Mouse (Mus musculus) CH12F3 (cell line): Measurements from ENCODE around the gene Bcas3.

Experiments
- in situ Hi-C: fragments of 300-500 bp; cut with MboI; formaldehyde crosslinking; loops from 2 replicates; pipeline ENCODE4 v1.14.3; 2020; ENCODE audit warnings: low sequenced_read_pairs

Bcas3 gene

DNA sequence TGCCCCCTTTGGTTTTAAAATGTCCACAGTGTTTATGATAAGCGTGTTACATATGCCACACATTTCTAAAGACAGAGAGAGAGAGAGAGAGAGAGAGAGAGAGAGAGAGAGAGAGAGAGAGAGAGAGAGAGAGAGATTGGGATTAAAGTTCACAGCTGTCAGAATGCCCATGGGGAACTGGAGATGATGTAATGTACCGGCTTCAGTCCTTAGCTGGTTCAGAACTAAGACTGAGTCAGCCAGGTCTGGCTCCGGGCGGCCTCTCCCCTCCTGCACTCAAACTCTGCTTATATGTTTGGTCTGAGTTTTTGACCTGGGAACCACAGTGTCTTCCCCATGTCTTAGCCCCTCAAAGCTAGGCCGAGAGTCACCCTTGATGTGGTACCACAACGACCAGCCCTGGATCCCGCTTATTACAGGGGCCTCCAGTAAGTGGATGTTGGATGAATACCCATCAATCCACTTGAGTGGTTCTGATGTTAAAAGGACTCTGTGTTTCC lies 423.9 kb downstream of the Bcas3 start:
- in situ Hi-C loops: no loop called here

DNA sequence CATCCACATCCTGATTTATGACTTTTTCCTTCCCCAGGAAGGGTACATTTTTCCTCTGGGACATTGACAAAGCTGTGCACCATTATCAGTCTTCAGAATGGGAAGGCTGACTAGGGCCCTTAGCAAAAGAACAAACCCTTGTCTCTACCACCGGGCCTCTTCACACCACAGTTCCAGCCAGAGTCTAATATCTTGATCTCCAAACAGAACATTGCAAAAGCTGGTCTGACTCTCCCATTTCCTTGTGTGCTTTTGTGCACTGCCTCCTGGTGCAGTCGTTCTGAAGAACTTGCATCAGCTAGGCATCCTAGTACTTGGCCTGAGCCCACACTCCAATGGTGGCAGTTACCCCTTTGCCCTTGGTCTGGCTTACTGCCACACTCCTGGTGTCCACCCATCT lies 425.0 kb downstream of the Bcas3 start:
- in situ Hi-C loops: no loop called here

DNA sequence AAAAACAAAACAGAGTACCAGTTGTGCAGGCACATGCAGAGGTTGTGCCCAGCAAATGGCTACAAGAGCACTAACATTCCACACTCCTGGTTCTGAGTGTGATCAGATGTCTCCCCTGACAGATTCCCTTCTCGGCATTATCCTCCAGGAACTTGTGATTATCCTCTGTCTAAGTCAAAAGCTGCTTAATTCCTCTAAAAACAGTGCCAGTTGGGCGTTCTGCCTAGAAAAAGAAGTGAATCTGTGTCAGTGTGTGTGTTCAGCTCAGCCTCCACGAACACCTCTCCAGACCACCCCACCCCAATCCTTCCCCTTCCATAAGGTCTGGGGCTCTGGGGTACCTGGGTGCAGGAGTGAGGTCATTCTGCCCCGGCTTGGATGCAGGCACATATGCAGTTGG lies 427.3 kb downstream of the Bcas3 start:
- in situ Hi-C loops: no loop called here

DNA sequence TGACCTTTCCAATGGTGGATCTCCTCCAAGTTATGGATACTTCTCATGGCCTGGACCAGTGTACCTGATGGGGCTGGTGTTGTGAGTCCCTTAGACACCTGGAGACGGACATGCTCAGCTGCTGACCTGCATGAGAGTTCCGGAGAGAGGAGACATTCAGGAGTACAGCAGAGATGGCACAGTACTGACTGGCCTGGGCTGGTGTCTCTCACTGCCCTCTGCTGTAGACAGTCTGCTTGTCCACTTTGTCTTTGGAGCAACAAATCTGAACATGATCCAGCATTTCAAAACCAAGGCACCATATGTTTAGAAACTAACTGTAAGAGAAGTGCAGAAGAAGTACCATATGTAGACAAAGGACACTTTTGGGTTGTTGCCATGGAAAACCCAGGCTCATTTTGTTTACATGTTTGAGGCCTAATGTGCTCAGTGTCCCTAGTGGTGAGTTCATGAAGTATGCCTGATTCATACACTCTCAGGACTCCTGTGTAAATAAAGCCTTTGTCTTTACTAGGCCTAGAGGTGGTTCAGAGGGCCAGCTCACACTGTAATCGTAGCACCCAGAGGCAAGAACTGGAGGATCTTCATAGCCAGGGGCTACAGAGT lies 433.2 kb downstream of the Bcas3 start:
- in situ Hi-C loops: no loop called here

DNA sequence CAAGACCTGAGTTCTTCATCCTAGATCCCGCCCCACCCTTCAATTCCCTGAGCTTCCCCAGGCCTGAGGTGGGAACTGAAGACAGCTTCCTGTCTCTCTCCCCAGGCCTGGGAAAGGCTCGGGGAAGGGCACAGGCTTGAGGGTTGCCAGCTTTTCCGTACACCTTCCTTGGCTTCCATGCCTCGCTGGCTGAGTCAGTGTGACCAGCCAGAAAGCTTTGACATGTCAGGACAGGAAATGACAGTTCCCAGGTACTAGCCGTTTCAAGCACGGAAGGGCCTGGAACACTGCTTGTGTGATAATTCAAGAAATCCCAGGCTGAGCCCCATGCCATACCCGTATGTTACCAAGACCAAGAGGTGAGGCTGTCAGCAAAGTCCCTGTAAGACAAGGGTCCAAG lies 436.8 kb downstream of the Bcas3 start:
- in situ Hi-C loops: no loop called here

DNA sequence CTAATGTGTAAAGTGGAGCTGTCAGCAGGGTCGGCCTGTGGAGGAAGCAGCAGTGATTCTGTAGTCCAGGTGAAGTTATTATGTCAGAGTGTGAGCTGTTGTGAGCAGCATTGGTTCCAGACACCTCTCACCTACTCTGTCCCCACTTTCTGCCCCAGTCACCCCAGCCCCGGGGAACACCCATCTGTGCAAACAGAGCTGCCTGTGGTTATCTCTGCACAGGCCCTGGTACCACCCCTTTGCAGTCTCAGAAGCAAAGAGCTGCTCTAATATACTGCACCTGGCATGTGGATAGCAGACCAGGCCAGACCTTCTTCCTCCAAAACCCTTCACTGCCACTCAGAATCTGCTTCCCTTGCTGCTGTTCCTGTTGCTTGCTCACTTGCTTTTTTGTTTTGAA lies 437.3 kb downstream of the Bcas3 start:
- in situ Hi-C loops: no loop called here

DNA sequence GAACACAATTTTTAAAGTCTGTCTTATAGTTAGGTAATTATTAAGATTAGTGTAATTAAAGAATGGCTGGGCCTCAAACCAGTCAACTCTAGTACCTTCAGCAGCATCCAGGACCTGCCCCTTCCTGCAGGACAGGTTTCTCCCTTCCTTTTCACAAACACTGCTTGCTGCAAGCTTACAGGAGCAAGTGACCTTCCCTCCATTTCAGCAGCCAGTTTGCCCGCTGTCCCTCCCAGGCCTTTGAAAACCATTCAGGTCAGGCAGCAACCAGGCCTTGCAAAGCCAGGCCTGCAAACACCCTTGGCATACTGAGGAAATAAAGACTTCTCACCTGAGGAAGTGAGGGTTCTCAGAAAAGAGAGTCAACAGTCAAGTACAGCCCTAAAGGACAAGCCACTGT lies 438.2 kb downstream of the Bcas3 start:
- in situ Hi-C loops: no loop called here

DNA sequence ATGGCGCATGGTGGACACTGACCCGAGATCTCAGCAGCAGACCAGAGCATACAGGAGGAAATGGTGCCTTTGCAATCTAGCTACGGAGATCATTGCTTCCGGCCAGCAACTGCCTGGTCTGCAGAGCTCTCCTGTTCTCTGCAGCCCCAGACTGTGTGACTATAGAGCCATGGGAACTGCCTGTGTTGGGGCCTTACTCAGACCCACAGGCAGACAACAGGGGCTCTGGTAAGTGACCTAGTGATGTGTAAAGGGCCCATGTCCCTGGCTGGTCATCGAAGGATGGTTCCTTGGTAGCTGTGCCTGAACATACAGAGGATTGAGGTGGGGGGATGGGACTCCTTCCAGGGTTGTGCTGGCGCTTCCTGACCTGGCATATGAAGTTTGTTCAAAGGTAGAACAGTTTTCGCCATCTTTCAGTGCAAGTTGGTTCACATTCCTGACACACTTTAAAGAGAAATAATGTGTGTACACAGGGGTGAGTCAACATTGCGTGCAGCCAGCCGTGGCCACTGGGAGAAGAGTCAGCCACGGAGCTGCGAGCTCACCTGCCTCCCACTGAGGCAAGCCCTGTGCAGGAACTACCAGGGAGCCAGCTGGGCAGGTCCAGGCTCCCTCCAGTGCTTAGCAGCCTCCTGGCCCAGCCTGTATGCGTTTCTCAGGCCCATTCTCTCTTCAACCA lies 439.7 kb downstream of the Bcas3 start:
- in situ Hi-C loops: no loop called here

DNA sequence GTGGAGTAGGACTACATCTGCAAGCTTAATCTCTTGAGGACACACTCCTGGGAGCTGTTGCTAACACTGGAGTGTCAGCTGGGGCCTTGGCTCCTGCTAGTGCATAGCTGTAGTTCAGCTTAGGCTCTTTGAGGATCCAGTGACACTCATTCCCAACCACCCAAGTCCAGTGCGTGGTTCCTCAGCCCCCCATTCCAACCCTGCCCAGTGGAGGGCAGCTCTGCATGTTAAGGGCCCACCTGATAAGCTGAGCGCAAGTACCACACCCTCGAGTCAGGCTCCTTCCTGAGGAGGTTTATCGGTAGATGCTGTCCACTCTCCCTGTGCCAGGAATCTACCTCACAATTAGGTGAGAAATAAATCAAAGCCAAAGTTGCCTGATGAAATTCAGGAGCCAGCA lies 446.5 kb downstream of the Bcas3 start:
- in situ Hi-C loops: no loop called here

DNA sequence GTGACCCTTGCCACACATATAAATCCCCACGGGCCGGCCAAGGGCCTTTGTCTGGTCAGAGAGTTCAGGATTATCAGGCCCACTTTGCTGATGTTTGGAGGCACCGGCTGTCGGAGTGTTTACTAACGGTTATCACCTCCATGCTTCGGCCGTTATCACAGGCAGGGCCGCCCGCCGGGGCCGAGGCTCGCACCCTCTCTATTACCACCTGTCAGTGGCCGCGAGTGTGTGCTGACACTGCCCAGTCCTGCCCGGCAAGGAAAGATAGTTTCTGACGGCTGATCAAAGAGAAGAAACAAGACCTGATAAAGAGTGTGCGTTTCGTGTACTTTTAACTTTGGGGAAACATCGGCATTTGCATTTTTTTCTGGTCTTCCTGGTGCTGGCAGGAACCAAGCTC lies 446.9 kb downstream of the Bcas3 start:
- in situ Hi-C loops: no loop called here

DNA sequence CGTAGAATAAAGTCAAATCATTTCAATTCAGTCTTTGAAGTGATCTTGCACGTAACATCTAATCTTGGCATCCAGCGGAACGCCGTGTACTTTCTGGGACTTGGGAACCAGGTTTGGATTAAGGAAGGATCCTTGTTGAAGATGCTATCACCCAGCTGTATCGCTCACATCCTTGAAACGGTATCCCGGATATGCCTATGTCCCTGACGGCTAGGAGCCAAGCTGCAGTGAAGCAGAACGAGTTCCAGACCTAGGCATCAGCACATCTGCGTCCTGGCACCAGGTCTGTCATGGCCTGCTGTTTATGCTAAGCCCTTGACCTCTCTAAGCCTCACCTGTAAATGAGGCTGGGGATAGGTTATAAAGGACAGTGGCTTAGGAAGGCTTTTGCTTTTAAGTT lies 447.4 kb downstream of the Bcas3 start:
- in situ Hi-C loops: no loop called here

DNA sequence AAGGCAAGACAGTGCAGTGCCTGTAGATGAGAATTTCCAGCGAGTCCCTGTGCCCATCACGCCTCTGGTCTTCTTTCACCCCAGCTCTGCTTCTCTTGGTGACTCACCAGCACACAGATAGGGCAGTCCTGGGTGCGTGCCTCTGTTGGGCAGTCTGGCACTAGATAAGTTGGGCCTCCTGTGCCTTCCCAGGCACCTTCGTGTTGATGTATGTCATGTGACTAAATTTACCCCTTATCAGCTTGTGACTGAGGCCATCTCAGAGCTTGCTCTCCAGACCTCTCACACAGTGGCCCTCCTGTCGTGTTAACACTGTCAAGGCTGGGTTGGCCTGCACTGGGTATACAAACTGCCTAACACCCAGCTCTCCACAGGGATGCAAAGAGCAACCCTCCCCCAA lies 451.1 kb downstream of the Bcas3 start:
- in situ Hi-C loops: no loop called here

DNA sequence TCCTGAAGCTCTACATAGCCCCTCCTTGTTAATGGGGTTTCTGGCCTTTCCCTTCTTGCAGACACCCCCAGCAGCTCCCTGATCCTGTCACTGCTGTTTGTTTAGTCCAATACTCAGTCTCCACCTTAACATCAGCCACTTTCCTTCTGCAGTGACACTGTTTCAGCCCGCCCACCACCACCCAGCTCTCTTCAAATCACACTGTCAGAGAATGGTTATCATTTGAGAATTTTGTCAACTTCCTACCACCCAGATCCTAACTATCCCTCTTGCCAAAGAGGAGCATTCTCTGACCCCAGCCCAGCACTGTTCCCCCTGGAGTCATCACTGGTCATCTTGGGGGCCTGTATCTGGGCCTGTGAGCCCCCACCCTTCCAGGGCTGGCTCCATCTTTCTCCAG lies 452.8 kb downstream of the Bcas3 start:
- in situ Hi-C loops: no loop called here

DNA sequence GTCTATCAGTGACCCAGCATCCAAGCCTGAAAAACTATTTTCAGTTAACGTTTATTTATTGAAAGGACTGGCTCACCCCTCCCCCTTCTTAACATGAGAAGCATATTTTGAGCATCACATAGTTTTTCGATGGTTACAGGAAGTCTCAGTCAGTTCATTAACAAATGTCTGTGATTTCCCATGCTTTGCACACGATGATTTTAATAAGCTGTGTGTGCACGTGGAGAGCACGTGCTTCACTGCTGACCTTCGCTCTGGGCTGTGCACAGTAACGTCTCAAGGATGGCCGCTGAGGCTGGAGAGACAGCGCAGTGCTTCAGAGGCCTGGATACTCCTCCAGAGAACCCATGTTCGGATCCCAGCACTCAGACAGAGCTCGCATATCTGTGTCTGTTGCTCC lies 454.4 kb downstream of the Bcas3 start:
- in situ Hi-C loops: no loop called here

DNA sequence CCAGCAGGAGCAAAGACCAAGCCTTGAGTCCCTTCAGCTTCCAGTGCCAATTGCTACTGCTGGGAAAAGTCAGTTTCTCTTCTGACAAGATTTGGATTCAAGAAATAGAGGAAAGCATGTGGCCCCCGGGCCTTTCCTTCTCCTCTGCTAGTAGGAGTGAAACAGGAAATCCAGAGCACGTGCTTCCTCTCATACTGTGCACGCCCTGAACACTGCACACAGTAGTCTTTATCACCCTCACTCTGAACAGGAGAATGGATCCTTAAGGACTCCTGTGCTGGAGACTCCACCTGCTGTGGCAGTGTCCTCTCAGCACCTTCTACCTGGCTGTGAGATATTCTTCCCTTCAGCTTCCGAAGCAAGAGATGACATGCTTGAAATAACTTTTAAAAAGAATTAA lies 458.3 kb downstream of the Bcas3 start:
- in situ Hi-C loops: no loop called here

DNA sequence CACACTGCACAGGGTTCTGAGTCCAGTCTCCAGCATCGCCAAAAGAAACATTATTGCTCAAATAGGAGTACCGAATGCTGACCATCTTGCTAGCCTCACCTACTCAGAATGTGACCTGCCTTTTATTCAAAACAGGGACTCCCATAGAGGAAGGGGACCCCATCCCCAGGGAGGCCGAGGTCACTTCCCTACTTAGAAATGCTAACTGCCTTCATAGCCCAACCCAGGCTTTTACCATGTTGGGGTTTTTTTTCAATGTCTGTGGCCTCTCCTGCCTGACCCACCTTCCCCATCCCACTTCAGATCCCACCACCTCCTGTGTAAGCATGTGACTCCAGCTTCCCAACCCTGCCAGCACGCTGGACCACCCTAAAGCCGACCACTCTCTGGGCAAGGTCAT lies 458.7 kb downstream of the Bcas3 start:
- in situ Hi-C loops: no loop called here

DNA sequence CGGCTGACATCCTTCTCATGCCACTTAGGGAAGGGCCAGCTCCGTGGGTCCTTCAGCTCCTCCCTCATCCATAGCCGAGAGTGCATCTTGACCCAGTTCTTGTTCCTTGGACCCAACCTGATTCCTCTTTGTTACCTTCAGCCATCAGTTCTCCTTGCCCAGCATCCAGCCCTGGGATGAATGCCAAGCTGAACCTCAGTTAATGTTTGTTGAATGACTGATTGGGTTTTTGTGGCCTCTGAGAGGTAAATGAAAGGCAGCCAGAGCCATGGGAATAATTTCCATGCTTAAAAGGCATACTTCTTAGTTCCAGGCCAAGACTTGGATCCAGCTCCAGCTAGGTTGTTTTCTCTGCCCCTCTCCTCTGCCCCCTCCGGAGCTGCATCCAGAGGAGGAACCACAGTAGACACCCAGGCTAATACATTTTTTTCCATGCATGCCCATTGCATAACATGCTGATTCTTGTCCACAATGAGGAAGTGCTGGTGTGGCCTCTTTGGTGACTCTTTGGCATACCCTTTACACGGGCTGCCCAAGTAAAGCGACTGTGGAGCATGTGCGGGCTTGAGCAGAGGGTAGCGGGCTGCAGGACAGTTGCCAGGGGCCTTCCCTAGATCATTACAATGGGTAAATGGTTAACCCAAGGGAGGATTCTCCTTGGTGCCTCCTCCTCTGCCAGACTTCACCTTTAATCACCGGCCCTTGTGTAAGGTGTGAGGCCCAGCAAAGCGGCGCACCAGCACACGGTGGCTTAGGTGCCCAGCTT lies 459.4 kb downstream of the Bcas3 start:
- in situ Hi-C loops: no loop called here

DNA sequence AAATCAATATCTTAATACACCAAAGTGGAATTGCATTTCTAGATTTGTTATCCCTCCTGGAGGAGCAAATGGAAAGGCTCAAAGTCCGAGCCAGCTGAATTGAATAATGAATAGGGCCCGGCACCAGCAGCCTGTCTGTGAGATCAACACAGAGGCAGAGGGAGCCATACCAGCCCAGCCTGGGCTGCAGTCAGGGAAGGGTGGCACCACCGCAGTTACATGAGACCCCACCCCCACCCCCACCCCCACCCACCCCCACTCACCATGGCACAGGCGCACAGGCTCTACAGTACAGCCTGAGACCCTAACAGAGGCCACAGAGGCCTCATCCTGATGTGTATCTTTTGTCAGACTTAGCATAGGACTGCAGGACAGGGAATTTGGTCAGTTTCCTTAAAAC lies 461.7 kb downstream of the Bcas3 start:
- in situ Hi-C loops: no loop called here

DNA sequence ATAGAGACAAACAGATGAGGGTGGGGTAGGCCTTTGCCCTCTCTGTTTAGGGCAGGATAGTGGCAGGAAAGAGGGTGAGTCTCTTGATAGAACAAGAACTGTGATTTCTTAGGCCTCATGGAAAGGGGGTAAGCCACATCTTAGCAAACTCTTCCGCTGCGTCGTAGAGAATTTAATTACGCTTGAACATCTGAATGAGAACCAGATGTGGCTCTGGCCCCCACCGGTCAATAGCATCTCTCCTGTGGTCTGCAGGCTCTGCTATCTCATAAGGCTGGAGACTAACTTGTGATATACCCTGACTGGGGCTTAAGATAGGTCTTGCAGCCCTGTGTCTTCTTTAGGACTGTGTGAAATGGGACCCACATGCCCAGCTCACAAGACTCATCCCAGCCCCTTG lies 463.5 kb downstream of the Bcas3 start:
- in situ Hi-C loops: no loop called here

DNA sequence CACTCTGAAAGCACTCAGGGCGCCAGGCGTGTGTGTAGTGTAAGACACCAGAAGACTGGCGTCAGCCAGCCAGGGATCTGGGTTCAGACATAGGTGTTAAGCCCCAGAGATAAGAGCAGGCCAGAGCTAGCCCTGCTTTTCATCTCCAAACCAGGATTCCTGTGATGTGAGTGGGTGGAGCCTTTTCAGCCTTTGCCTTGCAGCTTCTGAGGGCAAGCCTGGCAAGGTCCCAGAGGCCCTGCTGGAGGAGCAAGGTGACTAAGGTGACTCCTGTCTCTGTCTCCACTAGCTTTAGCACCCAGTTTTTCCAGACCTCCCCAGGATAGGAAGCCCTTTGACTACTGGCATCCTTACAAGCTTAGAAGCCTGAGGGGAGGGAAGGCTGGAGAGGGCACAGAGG lies 465.4 kb downstream of the Bcas3 start:
- in situ Hi-C loops: no loop called here

DNA sequence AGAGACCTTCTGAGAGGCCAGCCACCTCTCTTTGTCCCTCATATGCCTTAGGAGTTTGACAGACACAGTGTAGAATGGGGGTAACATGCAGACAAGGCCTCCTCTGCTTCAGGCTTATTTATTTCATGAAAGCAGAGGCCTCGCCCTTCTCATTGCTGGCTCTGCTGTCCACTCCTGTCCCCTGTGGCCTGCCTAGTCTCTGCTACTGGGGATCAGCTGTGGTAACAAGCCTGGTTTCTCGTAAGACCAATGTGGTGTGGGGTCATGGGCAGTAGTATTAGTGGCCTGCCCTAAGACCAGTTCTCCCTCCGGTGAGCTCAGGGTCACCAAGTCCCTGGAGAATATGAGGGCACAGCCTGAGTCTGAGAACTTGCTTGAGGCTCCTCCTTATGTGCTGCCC lies 468.0 kb downstream of the Bcas3 start:
- in situ Hi-C loops: no loop called here

DNA sequence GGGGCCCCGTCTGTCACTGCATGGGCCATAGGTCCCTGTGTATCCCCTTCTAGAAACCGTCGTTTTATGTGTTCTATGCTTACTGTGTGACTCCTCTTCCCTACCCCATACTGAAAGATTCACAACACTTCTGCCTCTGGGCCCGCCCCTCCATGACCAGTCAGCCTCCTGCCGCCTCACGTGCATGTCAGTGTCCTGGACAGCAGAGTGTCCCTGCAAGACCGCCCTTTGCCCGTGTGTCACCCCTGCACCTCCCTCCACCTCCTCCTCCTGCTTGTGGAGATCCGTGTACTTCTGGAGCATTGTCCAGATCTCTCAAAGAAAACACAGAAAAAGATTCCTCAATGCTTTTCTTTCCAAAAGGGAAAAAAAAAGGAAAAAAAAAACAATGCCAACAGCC lies 468.7 kb downstream of the Bcas3 start:
- in situ Hi-C loops: no loop called here
